Mouse (Mus musculus) CD4-positive helper T cell, adult 2 months (primary cell): ENCODE measurements around the gene Chchd3.

ENCODE experiments used
- DNase-seq: peaks from one replicate; pipeline ENCODE4 v3.0.0-alpha.2; 2012; ENCODE audit warnings: low read depth, missing footprints, low spot score

The Chchd3 gene

GRCm38 (mm10) chr6:33059735-33060576 lies at the start of gene Chchd3:
Gene Chchd3, minus strand, starts transcription at chr6:33060260.
- peak; percentile 98 for DNase-seq

GRCm38 (mm10) chr6:33104661-33105060 lies 44.6 kb upstream of the Chchd3 start:
- DNase-seq, result no peak

- DNase-seq, result no peak
Measured at GRCm38 (mm10) chr6:33098903-33099302, 38.8 kb upstream of the Chchd3 start.

- DNase-seq, result no peak
Measured at GRCm38 (mm10) chr6:33094671-33095233, 34.7 kb upstream of the Chchd3 start.

GRCm38 (mm10) chr6:33080186-33080585 lies 20.1 kb upstream of the Chchd3 start:
- no peak for DNase-seq

GRCm38 (mm10) chr6:33078260-33078936 lies 18.3 kb upstream of the Chchd3 start:
- no peak for DNase-seq

GRCm38 (mm10) chr6:33066462-33066861 lies 6.4 kb upstream of the Chchd3 start:
- DNase-seq, result no peak

GRCm38 (mm10) chr6:33059276-33059675 lies 784 bp downstream of the Chchd3 start:
- no peak for DNase-seq

- DNase-seq, result no peak
Measured at GRCm38 (mm10) chr6:33056392-33056791, 3.7 kb downstream of the Chchd3 start.

- peak; percentile 57 for DNase-seq
Measured at GRCm38 (mm10) chr6:33055663-33056062, 4.4 kb downstream of the Chchd3 start.

- DNase-seq, result no peak
Measured at GRCm38 (mm10) chr6:33054946-33055345, 5.1 kb downstream of the Chchd3 start.

- DNase-seq, result no peak
Measured at GRCm38 (mm10) chr6:33051642-33052041, 8.4 kb downstream of the Chchd3 start.

- DNase-seq, result no peak
Measured at GRCm38 (mm10) chr6:33049705-33050420, 10.2 kb downstream of the Chchd3 start.

GRCm38 (mm10) chr6:33043480-33043879 lies 16.6 kb downstream of the Chchd3 start:
- no peak for DNase-seq

GRCm38 (mm10) chr6:33042880-33043279 lies 17.2 kb downstream of the Chchd3 start:
- DNase-seq, result no peak

- DNase-seq, result no peak
Measured at GRCm38 (mm10) chr6:33041978-33042377, 18.1 kb downstream of the Chchd3 start.

- DNase-seq, result no peak
Measured at GRCm38 (mm10) chr6:33040360-33041090, 19.5 kb downstream of the Chchd3 start.

GRCm38 (mm10) chr6:33032543-33032942 lies 27.5 kb downstream of the Chchd3 start:
- DNase-seq, result no peak

GRCm38 (mm10) chr6:33031631-33032030 lies 28.4 kb downstream of the Chchd3 start:
- DNase-seq, result no peak

GRCm38 (mm10) chr6:33028296-33028695 lies 31.8 kb downstream of the Chchd3 start:
- no peak for DNase-seq

GRCm38 (mm10) chr6:33025041-33025440 lies 35.0 kb downstream of the Chchd3 start:
- no peak for DNase-seq
